Mouse (Mus musculus): ENCODE results near the gene Taar5. TPM values are rescaled to one million over a fixed set of nuclear protein-coding genes. Genes with fewer than 3 reads are reported as not detected.

Taar5 gene
- polyA plus RNA-seq (2015; fragmentation: Nextera tagmentation; extraction: Ambion mirVana), result 0.15 TPM in 1 of 2 replicates, not detected in the other

GRCm38 (mm10) chr10:23970656-23971165, at the start of gene Taar5:
Gene Taar5, plus strand, starts transcription at chr10:23970706.

GRCm38 (mm10) chr10:23938312-23938711, 32.2 kb upstream of the Taar5 start, which contains the start of gene Taar2:
Gene Taar2, plus strand, starts transcription at chr10:23938572.

GRCm38 (mm10) chr10:23949508-23950005, 20.9 kb upstream of the Taar5 start, which contains the start of gene Taar3:
Gene Taar3, plus strand, starts transcription at chr10:23949558.

GRCm38 (mm10) chr10:23960444-23960915, 10.0 kb upstream of the Taar5 start, which contains the start of gene Taar4:
Gene Taar4, plus strand, starts transcription at chr10:23960494.

GRCm38 (mm10) chr10:23985546-23985945, 15.0 kb downstream of the Taar5 start, which contains the start of gene Taar6:
Gene Taar6, minus strand, starts transcription at chr10:23985646.

GRCm38 (mm10) chr10:23993381-23993780, 22.9 kb downstream of the Taar5 start, which contains the start of gene Taar7a:
Gene Taar7a, minus strand, starts transcription at chr10:23993481.

GRCm38 (mm10) chr10:23999639-24000038, 29.1 kb downstream of the Taar5 start, which contains the start of gene Taar7b:
Gene Taar7b, plus strand, starts transcription at chr10:23999939.

Other genes with a start within 250 kb of the Taar5 start
- 107 and 111 TPM in 2 replicates for gene Rps12, start 183.4 kb upstream of the Taar5 start, polyA plus RNA-seq (2015; fragmentation: Nextera tagmentation; extraction: Ambion mirVana)
- gene Slc18b1, start 173.7 kb upstream of the Taar5 start, polyA plus RNA-seq (2015; fragmentation: Nextera tagmentation; extraction: Ambion mirVana), result 12.7 and 13.1 TPM in 2 replicates
- gene Vnn3, start 119.2 kb upstream of the Taar5 start, polyA plus RNA-seq (2015; fragmentation: Nextera tagmentation; extraction: Ambion mirVana), result 0.08 TPM in 1 of 2 replicates, not detected in the other
- 0.48 and 1.0 TPM in 2 replicates for gene Vnn1, start 76.0 kb upstream of the Taar5 start, polyA plus RNA-seq (2015; fragmentation: Nextera tagmentation; extraction: Ambion mirVana)
- not detected in 2 replicates for gene Taar1, start 50.4 kb upstream of the Taar5 start, polyA plus RNA-seq (2015; fragmentation: Nextera tagmentation; extraction: Ambion mirVana)
- gene Taar2, start 32.1 kb upstream of the Taar5 start, polyA plus RNA-seq (2015; fragmentation: Nextera tagmentation; extraction: Ambion mirVana), result 0.25 TPM in 1 of 2 replicates, not detected in the other
- gene Taar3, start 21.1 kb upstream of the Taar5 start, polyA plus RNA-seq (2015; fragmentation: Nextera tagmentation; extraction: Ambion mirVana), result not detected in 2 replicates
- gene Taar4, start 10.2 kb upstream of the Taar5 start, polyA plus RNA-seq (2015; fragmentation: Nextera tagmentation; extraction: Ambion mirVana), result 0.19 TPM in 1 of 2 replicates, not detected in the other
- not detected in 2 replicates for gene Taar6, start 14.9 kb downstream of the Taar5 start, polyA plus RNA-seq (2015; fragmentation: Nextera tagmentation; extraction: Ambion mirVana)
- not detected in 2 replicates for gene Taar7a, start 22.8 kb downstream of the Taar5 start, polyA plus RNA-seq (2015; fragmentation: Nextera tagmentation; extraction: Ambion mirVana)
- not detected in 2 replicates for gene Taar7b, start 29.2 kb downstream of the Taar5 start, polyA plus RNA-seq (2015; fragmentation: Nextera tagmentation; extraction: Ambion mirVana)
- gene Taar7d, start 56.5 kb downstream of the Taar5 start, polyA plus RNA-seq (2015; fragmentation: Nextera tagmentation; extraction: Ambion mirVana), result not detected in 2 replicates
- not detected in 2 replicates for gene Taar7e, start 66.9 kb downstream of the Taar5 start, polyA plus RNA-seq (2015; fragmentation: Nextera tagmentation; extraction: Ambion mirVana)
- gene Taar7f, start 78.8 kb downstream of the Taar5 start, polyA plus RNA-seq (2015; fragmentation: Nextera tagmentation; extraction: Ambion mirVana), result not detected in 2 replicates
- not detected in 2 replicates for gene Taar8a, start 105.8 kb downstream of the Taar5 start, polyA plus RNA-seq (2015; fragmentation: Nextera tagmentation; extraction: Ambion mirVana)
- gene Taar8b, start 121.6 kb downstream of the Taar5 start, polyA plus RNA-seq (2015; fragmentation: Nextera tagmentation; extraction: Ambion mirVana), result not detected in 2 replicates
- gene Taar8c, start 131.2 kb downstream of the Taar5 start, polyA plus RNA-seq (2015; fragmentation: Nextera tagmentation; extraction: Ambion mirVana), result not detected in 2 replicates
- gene Taar9, start 138.8 kb downstream of the Taar5 start, polyA plus RNA-seq (2015; fragmentation: Nextera tagmentation; extraction: Ambion mirVana), result not detected in 2 replicates
- gene Stx7, start 178.6 kb downstream of the Taar5 start, polyA plus RNA-seq (2015; fragmentation: Nextera tagmentation; extraction: Ambion mirVana), result 272 and 281 TPM in 2 replicates